Mouse (Mus musculus): ENCODE results near the gene Dtx2.
"Not testable (repeated sequence)": the region's sequence is repeated elsewhere in the genome, so short reads cannot be mapped to it uniquely, and the experiment has no call there.

The Dtx2 gene

GRCm38 (mm10) chr5:136063920-136064319, 69.3 kb downstream of the Dtx2 start:
- DNase-seq (ENCODE audit: low spot score in 2 of 2): no peak

DNA sequence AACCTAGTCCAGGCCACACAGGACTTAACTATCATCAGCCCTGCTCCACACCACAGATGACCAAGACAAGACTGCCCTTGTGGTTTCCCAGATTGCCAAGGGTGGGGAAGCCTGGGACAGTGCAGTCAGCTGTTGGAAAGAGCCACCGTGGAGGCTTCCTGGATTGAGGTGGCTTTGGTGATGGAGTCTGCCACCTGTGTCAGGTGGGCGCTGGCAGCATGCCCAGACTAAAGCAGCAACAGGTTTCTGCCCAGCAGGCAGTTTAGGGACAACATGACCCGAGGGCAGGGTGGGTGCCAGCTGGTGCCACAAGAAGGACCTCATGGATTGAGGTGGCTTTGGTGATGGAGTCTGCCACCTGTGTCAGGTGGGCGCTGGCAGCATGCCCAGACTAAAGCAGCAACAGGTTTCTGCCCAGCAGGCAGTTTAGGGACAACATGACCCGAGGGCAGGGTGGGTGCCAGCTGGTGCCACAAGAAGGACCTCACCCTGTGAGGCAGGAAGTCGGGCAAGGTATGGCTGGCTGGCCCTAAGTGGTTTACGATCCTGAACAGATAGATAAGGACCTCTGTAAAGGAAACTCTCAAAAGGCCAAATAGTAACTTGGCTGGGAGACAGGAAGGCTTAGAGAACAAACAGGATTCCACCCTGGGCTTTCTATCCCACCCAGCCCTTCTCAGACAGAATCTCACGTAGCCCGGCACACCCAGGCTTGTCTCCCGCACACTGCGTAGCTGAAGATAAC, 72.0 kb downstream of the Dtx2 start:
- DNase-seq (ENCODE audit: low spot score in 2 of 2): not testable (repeated sequence)

DNA sequence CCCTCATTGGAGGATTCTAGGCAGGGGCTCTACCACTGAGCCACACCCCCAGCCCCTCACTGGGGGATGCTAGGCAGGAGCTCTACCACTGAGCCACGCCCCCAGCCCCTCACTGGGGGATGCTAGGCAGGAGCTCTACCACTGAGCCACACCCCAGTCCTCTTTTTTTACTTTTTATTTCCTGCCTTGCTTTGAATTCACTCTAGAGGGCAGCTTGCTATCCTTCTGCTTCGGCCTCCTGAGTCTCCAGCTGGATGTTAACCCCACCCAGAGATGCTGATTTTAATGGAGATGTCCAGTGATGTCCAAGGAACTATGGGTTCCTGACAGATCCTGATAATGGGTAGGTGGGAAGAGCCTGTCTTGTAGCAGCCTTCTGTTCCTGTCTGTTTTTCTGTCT, 74.8 kb downstream of the Dtx2 start:
- DNase-seq (ENCODE audit: low spot score in 2 of 2): no peak

DNA sequence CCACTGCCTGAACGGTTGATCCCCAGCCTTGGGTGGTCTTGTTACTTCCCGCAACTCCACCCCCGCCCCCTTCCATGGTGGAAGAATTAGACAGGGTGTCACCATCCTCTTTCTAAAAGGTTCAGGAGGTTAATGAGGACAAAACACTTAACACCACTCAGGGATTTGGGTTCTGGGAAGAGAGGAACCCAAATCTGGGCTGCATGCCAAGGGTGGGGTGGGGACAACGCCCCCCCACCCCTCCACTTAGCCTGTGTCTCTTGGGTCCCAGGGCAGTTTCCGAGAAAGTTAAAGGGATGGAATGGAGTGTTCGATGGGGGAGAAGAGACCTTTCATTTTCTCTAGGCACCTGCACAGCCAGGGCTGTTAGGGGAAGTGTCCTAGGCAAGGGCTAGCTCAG, 78.5 kb downstream of the Dtx2 start:
- no peak for DNase-seq (ENCODE audit: low spot score in 2 of 2)

GRCm38 (mm10) chr5:136073526-136073925, 78.9 kb downstream of the Dtx2 start:
- DNase-seq (ENCODE audit: low spot score in 2 of 2): no peak

DNA sequence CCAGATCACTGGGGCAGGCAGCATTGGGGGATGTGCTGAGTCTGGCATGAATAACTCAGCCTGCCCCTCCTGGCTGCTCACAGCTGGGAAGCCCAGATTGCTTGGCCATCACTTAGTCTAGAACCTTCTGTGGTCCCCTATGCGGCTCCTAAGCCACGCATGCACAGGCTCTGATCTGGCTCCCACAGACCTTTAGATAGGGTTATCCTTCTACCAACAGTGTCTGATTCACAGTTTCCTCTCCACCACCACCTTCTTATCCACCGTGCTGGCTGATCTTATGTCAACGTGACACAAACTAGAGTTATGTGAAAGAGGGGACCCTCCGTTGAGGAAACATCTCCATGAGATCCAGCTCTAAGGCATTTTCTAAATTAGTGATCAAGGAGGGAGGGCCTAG, 80.5 kb downstream of the Dtx2 start:
- no peak for DNase-seq (ENCODE audit: low spot score in 2 of 2)

DNA sequence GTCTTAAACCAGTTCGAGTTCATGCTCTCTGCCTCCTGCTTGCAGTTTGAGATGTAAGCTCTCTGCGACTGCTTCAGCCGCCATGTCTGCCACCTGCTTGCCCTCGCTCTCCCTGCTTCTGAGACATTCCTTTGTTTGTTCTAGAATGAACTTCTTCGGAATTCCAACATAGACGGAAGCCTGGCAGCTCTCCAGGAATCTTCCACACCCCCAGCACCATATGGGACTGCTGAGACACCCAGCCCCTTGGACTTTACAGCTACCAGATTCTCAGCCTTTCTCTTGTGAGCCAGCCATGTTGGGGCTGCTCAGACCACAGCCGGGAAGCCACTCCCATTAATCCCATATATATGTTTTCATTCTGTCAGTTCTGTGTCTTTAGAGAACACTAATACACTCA, 81.7 kb downstream of the Dtx2 start:
- peak; percentile 49 to 58 for DNase-seq (ENCODE audit: low spot score in 2 of 2)

GRCm38 (mm10) chr5:136077001-136077550, 82.5 kb downstream of the Dtx2 start:
- DNase-seq (ENCODE audit: low spot score in 2 of 2): no peak

DNA sequence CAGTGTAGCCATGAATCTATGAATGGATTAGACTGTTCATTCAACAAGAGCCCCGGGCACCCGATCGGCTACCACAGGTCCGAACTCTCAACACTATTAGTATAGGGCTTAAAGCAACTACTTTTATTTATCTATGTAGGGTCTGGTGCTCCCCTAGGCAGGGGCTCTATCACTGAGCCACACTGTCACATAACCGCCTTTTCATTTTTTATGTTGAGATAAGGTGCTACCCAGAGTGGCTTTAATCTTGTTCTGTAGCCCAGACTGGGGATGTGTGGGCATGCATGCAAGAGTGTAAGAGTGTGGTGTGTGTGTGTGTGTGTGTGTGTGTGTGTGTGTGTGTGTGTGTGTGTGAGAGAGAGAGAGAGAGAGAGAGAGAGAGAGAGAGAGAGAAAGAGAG, 83.5 kb downstream of the Dtx2 start:
- no peak for DNase-seq (ENCODE audit: low spot score in 2 of 2)

DNA sequence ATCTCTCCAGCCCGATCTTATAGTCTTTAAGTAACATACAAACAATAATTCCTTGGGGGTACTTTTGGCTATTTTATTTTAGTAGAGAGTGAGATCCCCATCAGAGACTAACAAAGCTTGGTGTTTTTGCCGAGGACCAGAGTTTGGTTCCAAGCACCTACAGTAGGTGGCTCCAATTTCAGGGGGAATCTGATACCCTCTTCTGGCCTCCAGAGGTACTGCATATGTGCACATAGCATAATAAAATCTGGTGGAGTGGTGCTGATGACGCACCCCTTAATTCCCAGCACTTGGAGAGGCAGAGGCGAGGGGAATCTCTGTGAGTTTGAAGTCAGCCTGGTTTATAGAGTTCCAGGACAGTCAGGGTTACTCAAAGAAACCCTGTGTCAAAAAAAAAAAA, 87.7 kb downstream of the Dtx2 start:
- DNase-seq (ENCODE audit: low spot score in 2 of 2): no peak

Data from right cerebral cortex, postnatal 10 days (tissue).